Mouse (Mus musculus) thymus, postnatal 14 days (tissue): ENCODE data around the gene Psg29.
A peak's percentile ranks its signal among the peaks of the same experiment; 100 is the strongest.

ENCODE experiments used
- DNase-seq: peaks from one replicate; pipeline ENCODE4 v3.0.0; 2021

Psg29 gene

DNA sequence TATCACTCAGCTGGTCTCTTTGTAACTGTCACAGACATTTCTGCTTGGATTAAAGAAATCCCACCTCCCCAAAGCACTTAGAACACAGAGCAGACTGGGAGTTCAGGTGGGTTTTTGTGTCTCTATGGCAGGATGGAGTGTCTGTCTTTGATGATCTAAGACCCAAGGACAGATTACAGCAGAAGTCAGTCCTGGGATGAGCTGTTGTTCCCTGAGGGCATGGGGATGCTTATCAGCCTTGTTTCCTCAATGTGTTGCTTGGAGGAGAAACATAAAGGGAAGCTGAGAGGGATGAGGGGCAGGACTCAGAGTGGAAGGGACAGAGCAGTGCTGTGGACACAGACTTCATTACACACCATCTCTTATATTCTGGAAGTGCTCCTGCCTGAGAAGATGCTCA is at the start of gene Psg29:
Gene Psg29 (plus strand): TSS at position 301 of the 400 bp plus-strand sequence.
- DNase-seq: no peak

DNA sequence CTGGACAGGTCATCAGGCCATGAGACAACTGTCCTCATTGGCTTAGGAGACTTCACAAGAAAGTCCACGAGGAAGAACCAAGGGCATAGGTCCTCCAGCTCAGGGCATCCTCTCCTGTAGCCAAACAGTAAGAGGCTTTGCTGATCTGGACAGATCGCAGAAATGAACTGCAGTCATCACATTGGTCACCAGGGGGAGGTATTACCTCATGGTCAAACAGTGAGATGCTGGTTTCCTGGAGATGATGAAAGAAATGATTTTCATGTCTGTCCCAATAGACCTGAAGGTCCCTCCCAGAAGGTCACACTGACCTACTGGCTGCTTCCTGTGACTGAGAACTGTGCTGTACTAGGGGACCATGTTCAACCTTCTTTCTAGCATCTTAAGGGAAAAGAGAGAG is 47.6 kb upstream of the Psg29 start:
- peak; percentile 44 for DNase-seq

- no peak for DNase-seq
Measured at GRCm38 (mm10) chr7:17156885-17157677, 46.2 kb upstream of the Psg29 start.

DNA sequence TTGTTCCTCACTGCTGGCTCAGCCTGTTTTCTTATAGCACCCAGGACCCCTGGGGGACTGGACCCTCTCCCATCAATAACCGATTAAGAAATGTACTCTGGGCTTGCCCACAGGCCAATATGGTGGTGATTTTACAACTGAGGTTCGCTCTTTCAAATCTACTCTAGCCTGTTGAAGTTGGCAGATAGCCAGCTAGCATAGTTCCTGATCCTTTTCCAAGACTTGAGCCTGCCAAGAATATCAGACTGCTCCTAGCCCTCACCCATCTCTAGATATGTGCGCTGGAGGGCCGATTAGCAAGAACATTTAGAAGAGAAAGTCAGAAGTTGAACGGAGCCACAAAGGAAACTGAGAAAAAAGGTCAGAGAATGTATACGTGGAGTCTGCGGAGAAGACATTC is 44.3 kb upstream of the Psg29 start:
- no peak for DNase-seq

DNA sequence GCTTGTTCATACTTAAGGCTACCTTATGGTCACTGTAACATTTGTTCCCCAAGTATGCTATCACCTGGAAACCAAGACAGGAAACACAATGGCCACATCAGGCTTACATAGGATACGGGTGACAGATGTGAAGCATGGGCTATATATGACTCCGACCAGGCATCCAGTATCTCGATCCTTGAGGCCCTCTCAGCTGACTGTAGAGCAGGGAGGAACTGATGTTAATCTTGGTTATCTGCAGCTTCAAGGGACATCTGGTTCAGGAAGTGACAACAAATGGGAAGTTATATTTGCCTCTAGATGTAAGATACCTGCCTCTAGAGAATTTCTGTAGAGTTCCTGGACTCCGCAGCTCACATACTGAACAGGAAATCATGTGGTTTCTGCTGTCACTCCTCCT is 31.4 kb upstream of the Psg29 start:
- no peak for DNase-seq

DNA sequence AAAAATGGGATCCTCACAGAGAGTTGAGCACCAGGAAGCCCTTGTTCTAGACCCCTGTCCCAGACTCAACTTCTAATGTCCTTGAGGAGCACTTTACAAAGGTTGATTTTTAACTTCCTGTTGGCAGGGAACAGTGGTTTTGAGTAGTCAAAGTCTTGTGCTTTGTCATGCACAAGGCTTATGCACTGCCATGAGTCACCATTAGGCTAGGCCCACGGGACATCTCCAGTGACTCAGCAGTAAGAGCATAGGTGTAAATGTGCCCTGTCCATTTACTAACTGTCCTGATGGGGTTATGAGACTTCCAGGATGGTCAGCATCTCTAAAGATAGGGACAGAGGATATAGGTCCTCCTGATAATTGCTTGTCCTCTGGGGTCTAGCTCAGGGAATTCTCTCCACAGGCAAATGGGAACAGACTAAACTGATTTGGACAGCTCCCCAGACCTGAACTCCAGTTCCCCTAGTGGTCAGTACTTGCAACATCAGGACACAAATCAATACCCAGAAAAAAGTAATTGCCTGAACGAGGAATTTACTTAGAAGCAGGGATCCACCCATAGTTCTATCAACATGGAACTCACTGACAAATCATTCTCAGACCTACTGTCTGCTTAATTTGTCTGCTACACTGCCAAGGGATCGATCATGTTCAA is 2.4 kb downstream of the Psg29 start:
- DNase-seq: no peak
